Mouse (Mus musculus): ENCODE measurements around the gene Gm17018.

DNA sequence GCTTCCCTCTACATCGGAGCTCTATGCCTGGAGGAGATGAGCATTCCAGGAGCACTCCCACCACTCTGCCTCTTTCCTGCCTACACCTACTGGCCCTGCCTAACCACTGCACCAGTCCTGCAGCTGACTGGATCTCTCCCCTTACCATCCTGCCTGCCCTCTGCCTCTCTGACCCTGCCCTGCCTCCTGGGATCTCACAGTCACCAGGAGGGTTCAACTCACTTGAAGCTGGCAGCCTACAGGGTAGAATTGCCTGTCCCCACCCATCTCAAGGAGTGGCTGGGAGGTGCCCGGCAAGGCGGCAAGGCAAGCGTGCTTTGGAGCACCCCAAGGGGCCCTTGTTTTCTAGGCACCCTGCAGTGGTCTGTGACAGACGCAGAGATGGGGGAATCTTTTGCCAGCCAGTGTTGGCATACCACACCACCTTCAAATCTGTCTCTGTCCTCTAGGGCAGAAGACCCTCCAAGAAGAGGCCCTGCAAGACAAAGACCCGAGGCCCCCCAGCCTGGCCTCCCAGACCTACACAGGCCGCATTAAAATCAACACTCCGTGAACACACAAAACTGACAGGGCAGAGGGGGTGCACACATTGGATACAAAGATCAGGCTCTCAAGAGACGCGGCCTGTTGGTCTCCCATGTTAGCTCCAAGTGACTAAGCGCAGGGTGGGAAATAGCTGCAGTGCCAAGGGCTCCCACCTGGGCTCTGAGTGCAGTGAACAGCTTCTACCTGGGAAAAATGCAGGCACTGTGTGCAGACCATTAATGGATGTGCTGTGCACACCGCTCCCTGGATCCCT, 55.2 kb downstream of the Gm17018 start:
- no peak for TF ChIP-seq POLR2A (IDR thresholded peaks at IDR 0.05; ENCODE audit: insufficient read depth, low read length)
- no peak for TF ChIP-seq CTCF (IDR thresholded peaks at IDR 0.05; ENCODE audit: low read depth, low read length)
- no peak for TF ChIP-seq EP300 (IDR thresholded peaks at IDR 0.05; ENCODE audit: insufficient read depth, low read depth, low read length)
